Mouse (Mus musculus): ENCODE results near the gene Habp4.

- TF ChIP-seq POLR2A (IDR thresholded peaks at IDR 0.05; ENCODE audit: insufficient read length, low read depth) (no peak), TCF12 (IDR thresholded peaks at IDR 0.05; ENCODE audit: insufficient read depth, poor library complexity, severe bottlenecking) (no peak), MAX (IDR thresholded peaks at IDR 0.05; ENCODE audit: low read depth) (no peak), TCF3 (IDR thresholded peaks at IDR 0.05; ENCODE audit: insufficient read length, low read depth) (no peak)
These were observed 36.7 kb upstream of the Habp4 start for GRCm38 (mm10) chr13:64124886-64125285.
